Mouse (Mus musculus): ENCODE data around the gene Zswim1.
"Not testable (repeated sequence)": the region's sequence is repeated elsewhere in the genome, so short reads cannot be mapped to it uniquely, and the experiment has no call there.

Zswim1 gene

GRCm38 (mm10) chr2:164793236-164793635 is 29.2 kb upstream of the Zswim1 start:
- peak; percentile 65 for DNase-seq (ENCODE audit: low read depth, low spot score)

- no peak for DNase-seq (ENCODE audit: low read depth, low spot score)
Observed at GRCm38 (mm10) chr2:164793772-164794171, 28.7 kb upstream of the Zswim1 start.

GRCm38 (mm10) chr2:164794293-164794692 is 28.2 kb upstream of the Zswim1 start:
- peak; percentile 89 for DNase-seq (ENCODE audit: low read depth, low spot score)

- DNase-seq (ENCODE audit: low read depth, low spot score): no peak
Observed at GRCm38 (mm10) chr2:164795868-164796267, 26.6 kb upstream of the Zswim1 start.

DNA sequence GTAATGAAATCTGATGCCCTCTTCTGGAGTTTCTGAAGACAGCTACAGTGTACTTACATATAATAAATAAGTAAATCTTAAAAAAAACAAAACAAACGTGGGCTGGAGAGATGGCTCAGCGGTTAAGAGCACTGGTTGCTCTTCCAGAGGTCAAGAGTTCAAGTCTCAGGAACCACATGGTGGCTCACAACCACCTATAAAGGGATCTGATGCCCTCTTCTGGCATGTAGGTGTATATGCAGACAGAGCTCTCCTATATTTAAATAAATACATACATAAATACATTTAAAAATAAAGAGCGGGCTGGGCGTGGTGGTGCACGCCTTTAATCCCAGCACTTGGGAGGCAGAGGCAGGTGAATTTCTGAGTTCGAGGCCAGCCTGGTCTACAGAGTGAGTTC is 23.9 kb upstream of the Zswim1 start:
- DNase-seq (ENCODE audit: low read depth, low spot score): not testable (repeated sequence)

DNA sequence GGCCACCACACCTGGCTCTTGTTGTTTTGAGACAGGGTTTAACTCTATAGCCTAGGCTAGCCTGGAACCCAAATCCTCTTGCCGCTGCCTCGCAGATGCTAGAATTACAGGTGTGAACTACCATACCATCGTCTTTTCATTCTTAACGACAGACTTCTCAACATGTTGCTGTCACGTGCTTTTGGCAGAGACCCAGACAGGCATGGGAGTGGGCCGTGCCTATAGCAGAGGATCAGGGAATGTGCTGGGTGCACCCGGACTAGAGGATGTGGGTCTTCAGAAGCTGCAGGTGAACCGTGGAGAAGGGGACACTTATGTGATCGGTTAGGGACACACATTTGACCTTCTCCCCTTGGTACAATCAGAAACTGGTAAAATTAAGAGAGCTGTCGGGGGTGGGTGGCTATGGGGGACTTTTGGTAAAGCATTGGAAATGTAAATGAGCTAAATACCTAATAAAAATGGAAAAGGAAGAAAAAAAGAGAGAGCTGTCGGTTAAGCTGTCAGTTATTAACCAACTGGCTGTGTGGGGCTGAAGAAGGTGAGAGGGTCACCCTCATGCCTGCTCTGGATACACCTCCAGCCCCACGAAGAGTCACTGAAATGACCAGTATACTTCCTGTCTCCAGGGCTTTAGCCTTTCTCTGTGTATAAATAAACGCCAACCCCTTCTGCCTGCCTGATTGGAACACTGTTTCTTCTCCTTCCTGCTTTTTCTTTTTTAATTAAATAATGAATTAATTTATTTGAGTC is 22.1 kb upstream of the Zswim1 start:
- no peak for DNase-seq (ENCODE audit: low read depth, low spot score)

DNA sequence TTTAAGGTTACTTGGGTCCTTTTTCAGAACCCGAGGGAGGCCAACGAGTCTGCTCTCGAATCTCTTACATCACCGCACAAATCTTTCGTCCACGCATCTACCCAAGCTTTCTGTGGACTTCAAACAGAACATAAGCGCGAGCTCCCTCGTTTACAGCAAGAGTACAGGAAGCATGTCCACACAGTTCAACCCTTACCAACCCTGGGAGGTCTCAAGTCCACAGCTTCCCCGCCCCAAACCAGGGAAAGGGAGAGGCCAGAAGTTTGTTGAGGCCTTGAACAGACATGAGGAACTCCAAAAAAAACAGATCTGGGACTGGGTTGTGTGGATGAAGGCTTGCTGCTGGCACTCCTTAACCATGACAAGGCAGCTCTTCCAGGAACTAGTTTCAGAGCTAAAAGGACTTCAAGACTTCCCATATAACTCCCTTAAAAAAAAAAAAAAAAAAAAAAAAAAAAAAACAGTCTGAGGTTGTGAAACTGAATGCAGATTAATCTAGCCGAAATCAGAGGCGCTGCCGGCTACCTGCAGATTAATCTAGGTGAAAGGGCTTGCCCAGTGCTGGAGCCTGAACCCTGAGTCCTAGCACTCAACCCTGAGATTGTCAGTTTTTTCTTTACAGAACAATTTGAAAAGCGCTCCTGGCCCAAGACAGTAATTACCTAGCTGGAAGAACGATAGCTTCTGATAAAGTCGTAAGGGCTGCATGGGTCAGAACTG is 19.1 kb upstream of the Zswim1 start:
- no peak for DNase-seq (ENCODE audit: low read depth, low spot score)

GRCm38 (mm10) chr2:164803921-164804313 is 18.6 kb upstream of the Zswim1 start:
- DNase-seq (ENCODE audit: low read depth, low spot score): no peak

- peak; percentile 99 for DNase-seq (ENCODE audit: low read depth, low spot score)
Observed at GRCm38 (mm10) chr2:164804533-164805331, 17.8 kb upstream of the Zswim1 start, which contains the start of the genes Acot8 and Zswim3. Gene Acot8, minus strand, starts transcription at chr2:164804882. Gene Zswim3, plus strand, starts transcription at chr2:164805098.

GRCm38 (mm10) chr2:164805332-164805718 is 17.2 kb upstream of the Zswim1 start:
- DNase-seq (ENCODE audit: low read depth, low spot score): no peak

DNA sequence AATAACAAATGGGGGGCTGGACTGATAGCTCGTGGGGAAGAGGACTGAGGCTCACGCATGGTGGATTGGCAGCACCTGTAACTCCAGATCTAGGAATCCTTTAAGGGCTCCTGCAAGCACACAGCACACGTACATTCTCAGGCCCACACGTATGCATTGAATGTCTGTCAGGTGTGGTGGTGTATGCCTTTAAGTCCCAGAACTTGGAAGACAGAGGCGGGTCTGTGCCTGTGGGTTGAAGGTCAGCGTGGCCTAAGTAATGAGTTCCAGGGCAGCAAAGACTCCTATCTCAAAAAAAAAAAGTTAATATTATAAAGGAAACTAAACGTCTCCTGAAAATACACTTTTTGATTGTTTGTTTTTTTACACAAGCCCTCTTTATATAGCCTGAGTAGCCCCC is 15.9 kb upstream of the Zswim1 start:
- DNase-seq (ENCODE audit: low read depth, low spot score): no peak

- no peak for DNase-seq (ENCODE audit: low read depth, low spot score)
Observed at GRCm38 (mm10) chr2:164813557-164813956, 8.9 kb upstream of the Zswim1 start.

GRCm38 (mm10) chr2:164815348-164815747 is 7.1 kb upstream of the Zswim1 start:
- DNase-seq (ENCODE audit: low read depth, low spot score): no peak

- no peak for DNase-seq (ENCODE audit: low read depth, low spot score)
Observed at GRCm38 (mm10) chr2:164815821-164816220, 6.7 kb upstream of the Zswim1 start.

DNA sequence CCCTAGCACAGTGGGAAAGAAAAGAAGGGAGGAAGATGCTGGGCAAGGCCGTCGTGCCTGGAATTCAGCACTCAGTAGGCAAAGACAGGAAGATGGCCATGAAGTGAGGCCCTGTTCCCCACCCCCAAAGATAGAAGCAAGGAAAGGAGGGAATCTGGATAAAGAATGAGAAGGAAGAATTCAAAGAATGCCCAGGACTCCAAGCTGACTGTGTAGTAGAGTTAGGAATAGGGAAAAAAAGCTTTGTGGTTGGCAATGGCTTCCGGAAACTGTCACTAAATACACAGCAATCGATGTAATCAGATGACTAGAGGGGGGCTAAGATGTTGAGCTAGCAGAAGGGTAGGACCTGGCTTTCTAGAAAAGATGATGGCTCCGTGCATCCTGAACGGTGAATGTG is 5.3 kb upstream of the Zswim1 start:
- DNase-seq (ENCODE audit: low read depth, low spot score): no peak

GRCm38 (mm10) chr2:164817703-164818102 is 4.8 kb upstream of the Zswim1 start:
- peak; percentile 49 for DNase-seq (ENCODE audit: low read depth, low spot score)

- DNase-seq (ENCODE audit: low read depth, low spot score): no peak
Observed at GRCm38 (mm10) chr2:164821060-164821459, 1.4 kb upstream of the Zswim1 start.

- peak; percentile 48 for DNase-seq (ENCODE audit: low read depth, low spot score)
Observed at GRCm38 (mm10) chr2:164823181-164823585, 697 bp downstream of the Zswim1 start.

DNA sequence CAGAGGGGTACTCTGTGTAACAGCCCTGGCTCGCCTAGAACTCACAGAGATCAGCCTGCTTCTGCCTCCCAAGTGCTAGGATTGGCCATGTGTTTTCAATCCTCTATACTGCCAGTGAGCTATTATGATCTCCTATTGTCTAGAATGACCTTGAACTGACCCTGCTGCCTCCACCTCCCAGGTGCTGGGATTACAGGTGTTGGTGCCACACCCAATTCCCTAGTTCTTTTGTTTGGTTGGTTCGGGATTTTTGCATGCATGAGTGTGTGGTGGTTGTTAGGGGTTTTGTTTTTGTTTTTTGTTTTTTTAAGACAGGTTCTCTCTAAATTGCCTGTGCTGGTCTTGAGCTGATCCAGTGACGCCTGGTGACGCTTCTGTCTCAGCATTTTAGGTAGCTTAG is 1.5 kb downstream of the Zswim1 start:
- DNase-seq (ENCODE audit: low read depth, low spot score): no peak

- no peak for DNase-seq (ENCODE audit: low read depth, low spot score)
Observed at GRCm38 (mm10) chr2:164825521-164825920, 3.0 kb downstream of the Zswim1 start.

DNA sequence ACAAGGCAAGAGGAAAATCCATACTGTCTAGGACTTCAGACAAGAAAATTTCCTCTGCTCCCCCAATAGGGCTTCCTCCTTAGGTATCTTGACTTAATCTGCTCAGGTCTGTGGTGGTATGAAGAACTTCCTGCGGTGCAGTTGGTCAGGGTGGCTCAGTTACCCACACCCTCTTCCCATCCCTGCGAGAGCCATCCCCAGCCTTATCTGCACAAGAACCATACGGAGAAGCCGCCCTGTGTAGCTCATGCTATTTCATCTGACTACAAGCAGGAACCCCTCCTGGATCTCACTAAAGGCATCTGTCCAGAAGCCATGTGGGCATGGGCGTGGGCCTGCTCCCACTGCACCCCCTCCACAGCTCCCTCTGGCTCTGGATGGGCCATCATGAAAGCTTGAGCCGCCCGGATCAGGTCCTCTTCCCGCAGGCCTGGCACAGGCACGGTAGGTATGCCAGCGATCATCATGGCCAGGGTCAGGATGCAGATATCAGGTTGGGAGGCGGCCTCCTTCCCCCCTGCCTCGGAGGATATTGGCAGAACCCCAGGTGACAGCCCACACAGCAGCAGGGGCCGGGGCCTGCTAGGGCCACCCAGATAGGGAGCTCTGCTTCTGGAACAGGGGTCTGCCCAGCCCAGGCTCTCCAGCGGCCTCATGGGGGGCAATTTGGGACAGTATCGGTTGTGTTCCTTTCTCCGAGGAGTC is 4.8 kb downstream of the Zswim1 start:
- no peak for DNase-seq (ENCODE audit: low read depth, low spot score)

GRCm38 (mm10) chr2:164828437-164828836 is 6.0 kb downstream of the Zswim1 start, which contains the start of gene Spata25:
Gene Spata25, minus strand, starts transcription at chr2:164828537.
- DNase-seq (ENCODE audit: low read depth, low spot score): no peak

All from mesoderm, embryonic 11.5 days (tissue).